Mouse (Mus musculus) MEL (cell line): ENCODE data around the gene Pcsk5.

Experiments used
- BHLHE40 ChIP-seq: IDR thresholded peaks from 2 replicates; pipeline ENCODE4 v1.6.1; 2012; ENCODE audit warnings: low read depth, mild to moderate bottlenecking, inconsistent platforms, low read length, improper control_type of control experiment, borderline replicate concordance
- HCFC1 ChIP-seq: IDR thresholded peaks from 2 replicates; pipeline ENCODE4 v1.6.1; 2012; ENCODE audit warnings: low read depth, mild to moderate bottlenecking, inconsistent platforms, low read length, improper control_type of control experiment, moderate library complexity
- MEF2A ChIP-seq: IDR thresholded peaks from 2 replicates; pipeline ENCODE4 v1.6.1; 2014; ENCODE audit warnings: low read depth, mild to moderate bottlenecking, inconsistent platforms, low read length, improper control_type of control experiment; ENCODE audit not compliant: poor library complexity, insufficient replicate concordance, severe bottlenecking; ENCODE audit errors: extremely low read depth
- MYC ChIP-seq: IDR thresholded peaks from 2 replicates; pipeline ENCODE4 v1.6.1; 2011; ENCODE audit warnings: low read depth, mild to moderate bottlenecking, low read length, improper control_type of control experiment, moderate library complexity
- POLR2AphosphoS5 ChIP-seq: IDR thresholded peaks from 2 replicates; pipeline ENCODE4 v1.6.1; 2012; ENCODE audit warnings: low read depth, borderline replicate concordance, mild to moderate bottlenecking, inconsistent platforms, low read length, moderate library complexity, mixed read lengths
- UBTF ChIP-seq: IDR thresholded peaks from 2 replicates; pipeline ENCODE4 v1.6.1; 2012; ENCODE audit warnings: low read depth, mild to moderate bottlenecking, inconsistent platforms, low read length, improper control_type of control experiment, moderate library complexity, borderline replicate concordance; ENCODE audit not compliant: insufficient read depth
- ZMIZ1 ChIP-seq: IDR thresholded peaks from 2 replicates; pipeline ENCODE4 v1.6.1; 2012; ENCODE audit warnings: low read depth, mild to moderate bottlenecking, inconsistent platforms, low read length, improper control_type of control experiment, moderate library complexity

- TF ChIP-seq ZMIZ1, result no peak
- no peak for TF ChIP-seq POLR2AphosphoS5
- no peak for TF ChIP-seq MEF2A
- no peak for TF ChIP-seq UBTF
- TF ChIP-seq MYC, result no peak
- TF ChIP-seq HCFC1, result no peak
- no peak for TF ChIP-seq BHLHE40
These were observed 311.9 kb downstream of the Pcsk5 start for GRCm38 (mm10) chr19:17525558-17525957.
